Mouse (Mus musculus) limb, embryonic 14.5 days (tissue): ENCODE results near the gene Ddit4. TPM values are rescaled to one million over a fixed set of nuclear protein-coding genes. Genes with fewer than 3 reads are reported as not detected.
A peak's percentile ranks its signal among the peaks of the same experiment; 100 is the strongest.

Experiments used
- ATAC-seq: fragments of 200-750 bp; cut with Nextera tagmentation; 2 replicates; pipeline ENCODE4 v1.8.0; 2017; ENCODE audit warnings: low read depth, moderate number of reproducible peaks, moderate TSS enrichment; ENCODE audit not compliant: low FRiP score
- DNase-seq: peaks from one replicate; pipeline ENCODE4 v3.0.0-alpha.2; 2015; ENCODE audit warnings: low spot score
- H3K27ac ChIP-seq: fragments of 300-500 bp; sonication (generic); replicated peaks from 2 replicates; pipeline ENCODE4 v1.5.1; 2014; ENCODE audit warnings: low read depth, mild to moderate bottlenecking, low read length, moderate library complexity, mixed read lengths
- H3K27me3 ChIP-seq: fragments of 300-500 bp; sonication (generic); 2 replicates; pipeline ENCODE4 v1.6.1; 2014; ENCODE audit warnings: low read length, mixed read lengths; ENCODE audit not compliant: control insufficient read depth, insufficient read depth
- H3K36me3 ChIP-seq: fragments of 300-500 bp; sonication (generic); 2 replicates; pipeline ENCODE4 v1.6.1; 2014; ENCODE audit warnings: mild to moderate bottlenecking, low read length, moderate library complexity, mixed read lengths; ENCODE audit not compliant: control insufficient read depth, insufficient read depth
- H3K4me1 ChIP-seq: fragments of 300-500 bp; sonication (generic); 2 replicates; pipeline ENCODE4 v1.6.1; 2014; ENCODE audit warnings: antibody characterized with exemption, low read length, mixed read lengths; ENCODE audit not compliant: control insufficient read depth, insufficient read depth
- H3K4me2 ChIP-seq: fragments of 300-500 bp; sonication (generic); replicated peaks from 2 replicates; pipeline ENCODE4 v1.6.1; 2014; ENCODE audit warnings: low read depth, mild to moderate bottlenecking, low read length, moderate library complexity; ENCODE audit not compliant: severe bottlenecking
- H3K4me3 ChIP-seq: fragments of 300-500 bp; sonication (generic); replicated peaks from 2 replicates; pipeline ENCODE4 v1.5.1; 2014; ENCODE audit warnings: low read length
- H3K9ac ChIP-seq: fragments of 300-500 bp; sonication (generic); 2 replicates; pipeline ENCODE4 v1.6.1; 2014; ENCODE audit warnings: mild to moderate bottlenecking, low read depth, low read length, moderate library complexity; ENCODE audit not compliant: severe bottlenecking
- H3K9me3 ChIP-seq: fragments of 300-500 bp; sonication (generic); 2 replicates; pipeline ENCODE4 v1.6.1; 2016; ENCODE audit warnings: low read length; ENCODE audit not compliant: control insufficient read depth
- POLR2A ChIP-seq: fragments of 200-500 bp; IDR thresholded peaks from 2 replicates; pipeline ENCODE4 v1.8.0; 2012; ENCODE audit warnings: inconsistent platforms, mild to moderate bottlenecking, moderate library complexity, borderline replicate concordance; ENCODE audit not compliant: insufficient read depth, insufficient read length; ENCODE audit errors: extremely low read depth
- WGBS: fragments of 180-500 bp; shearing (Covaris S2); extraction: QIAGEN DNeasy Blood & Tissue Kit; methylation state at CpG from one replicate; pipeline ENCODE4 v1.1.7; 2014; 5-methylcytosine and 5-hydroxymethylcytosine counted together
- polyA plus RNA-seq, 2 experiments: library from polyadenylated mRNA; depleted of rRNA in 1 of 2; stranded (reverse) in 1 of 2; unstranded in 1 of 2; fragments of >200 nt; fragmentation: Nextera tagmentation in 1 of 2; extraction: Ambion mirVana in 1 of 2; gene quantifications; 2 replicates each; pipeline versions ENCODE4 v1.2.1 to v1.2.3; 2012 to 2014

Ddit4 gene
- polyA plus RNA-seq, 2 experiments = 8.6 to 117 TPM

DNA sequence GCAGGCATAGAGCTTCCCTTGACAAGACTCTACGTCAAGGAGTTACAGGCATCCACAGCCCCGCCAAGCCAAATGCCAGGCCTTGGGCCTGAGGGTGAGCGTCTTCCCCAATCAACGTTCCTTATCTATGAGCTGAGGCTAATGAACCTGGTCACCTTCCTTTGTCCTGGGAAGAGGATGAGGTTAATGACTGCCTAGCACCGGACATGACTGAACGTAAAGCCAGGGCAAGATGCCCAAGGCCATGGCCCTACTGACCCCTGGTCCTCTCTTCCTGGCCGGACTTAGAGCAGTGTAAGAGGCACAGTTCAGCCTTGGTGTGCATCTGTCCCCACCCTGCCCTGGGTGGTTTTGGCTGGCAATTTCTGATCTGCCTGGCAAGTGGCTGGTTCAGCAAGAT is 22.4 kb downstream of the Ddit4 start:
- H3K9ac ChIP-seq = no peak overlapping the region
- H3K27ac ChIP-seq = no peak overlapping the region
- H3K36me3 ChIP-seq = no peaks in the 10 kb centered on the region
- WGBS = 76% methylated on average over 7 of the region's 7 CpGs
- no peak overlapping the region for H3K4me3 ChIP-seq
- H3K4me1 ChIP-seq = peaks cover 12% of the 10 kb centered on the region
- H3K9me3 ChIP-seq = no peaks in the 10 kb centered on the region
- H3K4me2 ChIP-seq = no peak overlapping the region
- ATAC-seq = no peak
- DNase-seq = no peak
- no peak for TF ChIP-seq POLR2A
- no peaks in the 10 kb centered on the region for H3K27me3 ChIP-seq

DNA sequence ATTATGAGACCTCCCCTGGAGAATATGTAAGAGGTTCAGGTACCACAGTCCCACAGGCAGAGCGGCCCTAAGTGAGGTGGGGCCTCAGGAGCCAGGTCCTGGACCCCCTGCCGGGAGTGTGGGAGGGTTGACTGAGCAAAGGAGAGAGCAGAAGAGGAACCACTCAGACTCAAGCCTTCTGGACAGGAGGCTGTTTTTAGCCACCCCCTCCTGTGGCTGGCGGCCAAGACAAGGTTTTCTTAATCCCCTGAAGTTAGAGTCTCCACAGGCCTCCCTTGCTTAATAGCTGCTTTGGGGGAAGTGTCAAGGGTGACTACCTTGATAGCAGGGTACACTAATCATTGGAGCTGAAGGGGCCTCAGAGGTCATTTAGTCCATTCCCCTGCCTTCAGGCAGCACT is 27.3 kb downstream of the Ddit4 start:
- H3K27ac ChIP-seq = 0 out of 2 replicates have a peak overlapping the region, but pooled peaks have one; percentile 5
- H3K9me3 ChIP-seq = no peaks in the 10 kb centered on the region
- no peaks in the 10 kb centered on the region for H3K36me3 ChIP-seq
- H3K27me3 ChIP-seq = no peaks in the 10 kb centered on the region
- DNase-seq (no peak), ATAC-seq (no peak)
- TF ChIP-seq POLR2A = no peak
- no peak overlapping the region for H3K9ac ChIP-seq
- 19% methylated on average over 3 of the region's 3 CpGs for WGBS
- no peak overlapping the region for H3K4me3 ChIP-seq
- H3K4me1 ChIP-seq = peaks cover 28% of the 10 kb centered on the region
- H3K4me2 ChIP-seq = no peak overlapping the region

DNA sequence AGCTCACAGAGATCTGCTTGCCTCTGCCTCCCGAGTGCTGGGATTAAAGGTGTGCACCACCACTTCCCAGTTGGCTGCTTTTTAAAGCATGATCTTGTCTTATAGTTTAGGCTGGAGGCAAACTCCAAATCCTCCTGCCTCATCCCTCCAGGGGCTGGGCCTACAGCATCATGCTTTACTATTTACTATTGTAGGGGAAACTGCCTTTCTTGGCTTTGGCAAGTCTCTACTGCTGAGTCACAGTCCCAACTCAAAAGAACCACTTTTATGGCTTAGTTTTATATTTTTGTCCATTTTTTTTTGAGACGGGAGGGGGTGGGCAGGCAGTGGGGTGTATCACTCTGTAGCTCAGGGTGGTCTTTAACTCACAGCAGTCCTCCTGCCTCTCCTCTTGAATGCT is 28.1 kb downstream of the Ddit4 start:
- H3K4me1 ChIP-seq = peaks cover 31% of the 10 kb centered on the region

DNA sequence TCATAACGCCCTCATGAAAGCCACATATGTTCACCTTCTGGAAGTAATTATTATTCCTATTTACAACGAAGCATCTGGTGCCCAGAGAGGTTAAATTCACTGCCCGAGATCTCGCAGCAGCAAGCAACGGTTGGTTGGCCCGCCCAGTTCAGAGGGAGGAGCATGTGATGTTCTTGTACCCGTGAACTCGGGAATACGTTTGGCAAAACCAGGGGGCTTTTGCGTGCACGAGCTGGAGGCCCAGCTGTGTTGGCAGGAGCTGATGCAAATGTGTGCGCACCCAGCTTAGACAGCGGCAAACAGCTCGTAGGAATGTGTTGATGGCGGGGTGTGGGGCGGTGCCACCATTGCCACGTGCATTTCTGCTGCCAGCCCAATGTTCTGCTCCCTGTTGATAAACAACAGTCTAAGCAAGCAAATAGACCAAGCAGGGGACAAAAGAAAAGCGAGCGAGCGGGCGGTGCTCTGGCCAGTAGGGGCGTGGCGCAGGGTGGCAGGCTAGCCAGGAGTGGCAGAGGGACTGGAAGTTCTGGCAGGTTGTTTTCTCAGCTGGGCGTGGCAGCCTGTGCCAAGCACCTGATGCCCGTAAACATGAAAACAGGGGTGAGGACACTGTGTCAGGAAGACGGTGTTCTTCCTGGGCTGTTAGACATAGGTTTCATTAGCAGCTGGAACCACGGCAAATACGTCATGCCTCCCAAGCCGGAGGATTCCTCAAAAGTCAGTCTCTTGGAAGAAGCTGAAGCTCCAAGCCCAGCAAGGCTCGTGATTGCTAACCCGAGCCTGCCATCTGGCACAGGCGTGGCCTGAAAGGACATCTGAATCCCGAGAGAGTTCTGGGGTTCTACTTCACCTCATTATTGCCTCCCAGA is 30.6 kb downstream of the Ddit4 start:
- H3K27me3 ChIP-seq = no peaks in the 10 kb centered on the region
- H3K4me1 ChIP-seq = peaks cover 35% of the 10 kb centered on the region
- peak overlapping the region; percentile 78 for H3K27ac ChIP-seq
- peak overlapping the region; percentile 35 for H3K4me3 ChIP-seq
- ATAC-seq (peak; percentile 69), DNase-seq (peak; percentile 85)
- H3K36me3 ChIP-seq = no peaks in the 10 kb centered on the region
- H3K9me3 ChIP-seq = no peaks in the 10 kb centered on the region
- TF ChIP-seq POLR2A = peak; percentile 70; the same call in 1 of the 2 replicates
- peak overlapping the region; percentile 61 for H3K4me2 ChIP-seq
- peak overlapping the region; percentile 38 for H3K9ac ChIP-seq
- WGBS = 2% methylated on average over 33 of the region's 33 CpGs

More for the DNA sequence above, 28.1 kb downstream of the Ddit4 start:
- Histone ChIP-seq H3K36me3 (no peaks in the 10 kb centered on the region), H3K4me2 (no peak overlapping the region), H3K9me3 (no peaks in the 10 kb centered on the region), H3K9ac (no peak overlapping the region), H3K27ac (no peak overlapping the region), H3K4me3 (no peak overlapping the region), H3K27me3 (no peaks in the 10 kb centered on the region)
- no peak for ATAC-seq
- no peak for TF ChIP-seq POLR2A
- no peak for DNase-seq
- 69% methylated on average over 2 of the region's 2 CpGs for WGBS

DNA sequence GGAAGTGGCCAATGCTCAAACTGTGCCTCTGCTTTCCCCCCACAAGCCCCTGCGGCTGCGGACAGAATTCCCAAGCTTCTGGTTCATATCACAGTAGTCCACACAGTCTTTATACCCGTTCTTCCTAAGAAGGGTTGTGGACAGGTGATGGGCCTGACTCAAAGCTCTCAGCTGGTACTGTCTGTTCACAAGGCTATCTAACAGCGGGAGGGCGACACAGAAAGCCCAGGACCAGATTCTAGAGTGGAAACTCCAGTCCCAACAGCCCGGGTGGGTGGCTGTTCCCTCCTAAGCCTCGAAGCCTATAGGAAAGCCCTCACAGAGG is 31.2 kb downstream of the Ddit4 start:
- H3K9me3 ChIP-seq = no peaks in the 10 kb centered on the region
- H3K36me3 ChIP-seq = no peaks in the 10 kb centered on the region
- peak overlapping the region; percentile 38; the same call in 1 of the 2 replicates for H3K9ac ChIP-seq
- no peaks in the 10 kb centered on the region for H3K27me3 ChIP-seq
- peak overlapping the region; percentile 35 for H3K4me3 ChIP-seq
- H3K4me1 ChIP-seq = peaks cover 39% of the 10 kb centered on the region
- TF ChIP-seq POLR2A = no peak
- peak overlapping the region; percentile 61 for H3K4me2 ChIP-seq
- ATAC-seq (0 out of 2 replicates have a peak, but pooled peaks have one; percentile 2), DNase-seq (no peak)
- WGBS = 8% methylated on average over 7 of the region's 7 CpGs
- peak overlapping the region; percentile 78 for H3K27ac ChIP-seq
